Mouse (Mus musculus) right cerebral cortex, postnatal 25 days (tissue): ENCODE results near the gene B3galt4.
"Not testable (repeated sequence)": the region's sequence is repeated elsewhere in the genome, so short reads cannot be mapped to it uniquely, and the experiment has no call there.

ENCODE experiments used
- DNase-seq: peaks from one replicate; pipeline ENCODE4 v3.0.0; 2022

Gene B3galt4

GRCm38 (mm10) chr17:33919351-33920281 lies 31.7 kb downstream of the B3galt4 start:
- DNase-seq, result peak; percentile 47

GRCm38 (mm10) chr17:33918293-33919203 lies 32.7 kb downstream of the B3galt4 start:
- DNase-seq, result no peak

DNA sequence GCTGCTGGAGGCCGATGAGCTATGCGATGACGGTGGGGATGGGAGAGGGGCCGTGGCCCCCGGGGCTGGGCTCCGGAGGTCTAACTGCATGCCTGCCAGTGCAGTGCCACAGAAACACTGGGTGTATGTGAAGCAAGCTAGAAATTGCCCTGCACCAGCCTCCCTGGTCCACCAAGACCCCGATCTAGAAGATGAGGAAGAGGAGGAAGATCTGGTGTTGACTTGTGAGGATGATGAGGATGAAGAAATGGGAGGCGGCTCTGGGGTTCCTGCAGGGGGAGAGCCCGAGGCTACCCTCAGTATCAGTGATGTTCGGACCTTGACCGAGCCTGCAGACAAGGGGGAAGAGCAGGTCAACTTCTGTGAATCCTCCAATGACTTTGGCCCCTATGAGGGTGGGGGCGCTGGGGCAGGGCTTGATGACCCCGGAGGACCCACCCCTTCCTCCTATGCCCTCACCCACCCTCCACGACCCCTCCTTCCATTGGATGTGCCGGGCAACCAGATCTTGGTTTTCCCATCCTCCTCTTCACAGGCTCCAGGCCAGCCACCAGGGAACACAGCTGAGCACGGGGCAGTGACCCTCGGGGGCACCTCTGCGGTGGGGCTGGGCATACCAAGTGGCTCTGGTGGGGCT lies 33.5 kb downstream of the B3galt4 start:
- no peak for DNase-seq

DNA sequence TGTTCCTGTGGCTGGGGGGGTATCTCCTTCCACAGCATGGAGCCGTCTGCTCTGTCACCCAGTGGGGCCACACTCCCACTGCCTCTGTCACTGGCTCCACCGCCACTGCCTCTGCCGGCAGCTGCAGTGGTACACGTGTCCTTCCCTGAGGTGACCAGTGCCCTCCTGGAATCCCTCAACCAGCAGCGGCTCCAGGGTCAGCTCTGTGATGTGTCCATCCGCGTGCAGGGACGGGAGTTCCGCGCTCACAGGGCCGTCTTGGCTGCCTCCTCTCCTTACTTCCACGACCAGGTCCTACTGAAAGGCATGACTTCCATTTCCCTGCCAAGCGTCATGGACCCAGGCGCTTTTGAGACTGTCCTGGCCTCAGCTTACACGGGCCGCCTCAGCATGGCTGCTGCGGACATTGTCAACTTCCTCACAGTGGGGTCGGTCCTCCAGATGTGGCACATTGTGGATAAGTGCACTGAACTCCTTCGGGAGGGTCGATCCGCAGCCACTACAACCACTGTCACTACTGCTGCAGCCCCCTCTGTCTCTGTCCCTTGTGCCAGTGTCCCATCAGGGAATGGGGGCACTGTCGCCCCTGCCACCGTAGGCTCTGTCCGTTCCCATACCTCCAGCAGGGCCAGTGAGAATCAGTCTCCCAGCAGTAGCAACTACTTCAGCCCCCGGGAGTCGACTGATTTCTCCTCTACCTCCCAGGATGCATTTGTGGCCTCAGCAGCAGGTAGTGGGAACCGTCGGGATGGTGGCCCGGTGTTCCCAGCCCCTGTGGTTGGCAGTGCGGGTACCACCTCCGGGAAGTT lies 34.2 kb downstream of the B3galt4 start:
- DNase-seq, result no peak

GRCm38 (mm10) chr17:33916294-33916693 lies 35.0 kb downstream of the B3galt4 start:
- no peak for DNase-seq

DNA sequence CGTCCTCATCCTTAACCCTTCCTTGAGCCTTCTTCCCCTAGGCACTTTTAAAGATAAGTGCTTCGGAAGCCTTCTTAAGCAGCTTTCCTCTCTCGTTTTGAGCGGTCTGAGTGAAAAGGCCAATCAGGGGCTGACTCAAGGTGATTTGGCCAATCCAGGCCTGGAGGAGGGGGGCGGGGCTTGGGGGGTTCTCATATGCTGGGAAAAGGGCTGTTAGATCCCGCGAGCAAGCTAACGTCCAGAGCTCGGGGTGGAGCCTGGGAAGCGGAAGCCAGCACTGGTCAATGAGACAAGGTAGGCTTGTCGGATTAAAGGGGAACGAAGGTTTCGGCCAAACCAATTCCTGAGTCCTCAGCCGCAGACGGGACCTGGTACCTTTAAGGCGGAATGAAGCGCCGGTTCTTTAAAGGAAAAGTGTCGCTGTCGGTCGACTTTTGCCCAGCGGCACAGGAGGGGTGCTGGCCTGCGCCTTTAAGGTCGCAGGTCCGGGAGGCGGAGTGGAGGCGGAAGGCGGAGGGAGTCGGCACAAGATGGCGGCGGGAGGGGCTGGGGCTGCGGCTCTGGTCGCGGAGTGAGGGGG lies 35.5 kb downstream of the B3galt4 start, which contains the start of the genes Tapbp and Zbtb22:
Gene Tapbp (plus strand): TSS at position 229 of the 580 bp plus-strand sequence.
Gene Zbtb22 (plus strand): TSS at position 234 of the 580 bp plus-strand sequence.
- peak; percentile 96 for DNase-seq

DNA sequence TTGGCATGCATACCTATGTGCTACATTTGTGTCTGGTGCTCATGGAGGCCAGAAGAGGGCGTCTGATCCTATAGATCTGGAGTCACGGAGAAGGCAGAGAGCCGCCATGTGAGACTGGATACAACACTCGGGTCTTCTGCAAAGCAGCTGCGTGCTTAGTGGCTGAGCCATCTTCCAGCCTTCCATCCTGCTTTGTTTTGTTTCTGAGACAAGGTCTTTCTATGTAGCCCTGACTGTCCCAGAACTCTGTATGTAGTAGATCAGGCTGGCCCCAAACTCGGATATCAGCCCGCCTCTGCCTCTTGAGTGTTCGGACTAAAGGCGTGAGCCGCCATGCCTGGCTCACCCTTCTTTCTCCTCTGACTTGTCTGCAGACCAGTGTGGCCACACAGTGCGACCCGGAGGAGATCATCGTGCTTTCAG lies 36.3 kb downstream of the B3galt4 start:
- DNase-seq, result no peak

- no peak for DNase-seq
Observed at GRCm38 (mm10) chr17:33913905-33914304, 37.4 kb downstream of the B3galt4 start.

- no peak for DNase-seq
Observed at GRCm38 (mm10) chr17:33913264-33913663, 38.0 kb downstream of the B3galt4 start.

GRCm38 (mm10) chr17:33911813-33912414 lies 39.4 kb downstream of the B3galt4 start:
- no peak for DNase-seq

DNA sequence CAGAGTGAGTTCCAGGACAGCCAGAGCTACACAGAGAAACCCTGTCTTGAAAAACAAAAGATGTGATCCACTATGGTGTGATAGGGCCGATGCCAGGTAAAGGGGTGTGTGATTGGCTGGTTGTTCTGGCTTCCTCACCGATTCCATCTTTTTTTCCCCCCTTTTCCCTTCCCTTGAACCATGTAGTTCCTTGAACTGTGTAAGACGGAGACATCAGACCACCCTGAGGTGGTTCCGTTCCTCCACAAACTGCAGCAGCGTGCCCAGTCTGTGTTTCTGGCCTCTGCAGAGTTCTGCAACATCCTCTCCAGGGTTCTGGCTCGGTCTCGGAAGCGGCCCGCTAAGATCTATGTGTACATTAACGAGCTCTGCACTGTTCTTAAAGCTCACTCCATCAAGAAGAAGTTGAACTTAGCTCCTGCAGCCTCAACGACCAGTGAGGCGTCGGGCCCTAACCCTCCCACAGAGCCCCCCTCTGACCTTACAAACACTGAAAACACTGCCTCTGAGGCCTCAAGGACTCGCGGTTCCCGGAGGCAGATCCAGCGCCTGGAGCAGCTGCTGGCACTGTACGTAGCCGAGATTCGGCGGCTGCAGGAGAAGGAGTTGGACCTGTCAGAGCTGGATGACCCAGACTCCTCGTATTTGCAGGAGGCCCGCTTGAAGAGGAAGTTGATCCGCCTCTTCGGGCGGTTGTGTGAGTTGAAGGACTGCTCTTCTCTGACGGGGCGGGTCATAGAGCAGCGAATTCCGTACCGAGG lies 40.1 kb downstream of the B3galt4 start:
- DNase-seq, result no peak

DNA sequence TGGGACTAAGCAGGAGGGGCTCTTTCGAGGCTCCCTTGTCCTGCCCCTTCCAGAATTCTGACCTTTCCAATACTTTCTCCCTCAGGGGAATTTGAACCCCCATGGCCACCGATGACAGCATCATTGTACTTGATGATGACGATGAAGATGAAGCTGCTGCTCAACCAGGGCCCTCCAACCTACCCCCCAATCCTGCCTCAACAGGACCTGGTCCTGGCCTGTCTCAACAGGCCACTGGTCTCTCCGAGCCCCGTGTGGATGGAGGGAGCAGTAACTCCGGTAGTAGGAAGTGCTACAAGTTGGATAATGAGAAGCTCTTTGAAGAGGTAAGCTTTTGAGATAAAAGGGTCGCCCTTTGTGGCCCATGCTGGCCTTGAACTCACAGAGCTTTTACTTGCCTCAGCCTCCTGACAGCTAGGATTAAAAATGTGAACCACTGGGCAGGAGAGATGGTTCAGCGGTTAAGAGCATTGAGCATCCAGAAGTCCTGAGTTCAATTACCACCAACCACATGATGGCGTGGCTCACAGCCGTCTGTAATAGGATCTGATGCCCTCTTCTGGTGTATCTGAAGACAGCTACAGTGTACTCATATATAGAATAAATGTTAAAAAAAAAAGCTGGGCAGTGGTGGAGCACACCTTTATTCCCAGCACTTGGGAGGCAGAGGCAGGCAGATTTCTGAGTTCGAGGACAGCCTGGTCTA lies 40.8 kb downstream of the B3galt4 start:
- no peak for DNase-seq

- DNase-seq, result no peak
Observed at GRCm38 (mm10) chr17:33909869-33910250, 41.4 kb downstream of the B3galt4 start.

GRCm38 (mm10) chr17:33909077-33909868 lies 42.0 kb downstream of the B3galt4 start, which contains the start of gene Daxx:
Daxx (plus strand) TSS chr17:33909414.
- DNase-seq, result peak; percentile 99

DNA sequence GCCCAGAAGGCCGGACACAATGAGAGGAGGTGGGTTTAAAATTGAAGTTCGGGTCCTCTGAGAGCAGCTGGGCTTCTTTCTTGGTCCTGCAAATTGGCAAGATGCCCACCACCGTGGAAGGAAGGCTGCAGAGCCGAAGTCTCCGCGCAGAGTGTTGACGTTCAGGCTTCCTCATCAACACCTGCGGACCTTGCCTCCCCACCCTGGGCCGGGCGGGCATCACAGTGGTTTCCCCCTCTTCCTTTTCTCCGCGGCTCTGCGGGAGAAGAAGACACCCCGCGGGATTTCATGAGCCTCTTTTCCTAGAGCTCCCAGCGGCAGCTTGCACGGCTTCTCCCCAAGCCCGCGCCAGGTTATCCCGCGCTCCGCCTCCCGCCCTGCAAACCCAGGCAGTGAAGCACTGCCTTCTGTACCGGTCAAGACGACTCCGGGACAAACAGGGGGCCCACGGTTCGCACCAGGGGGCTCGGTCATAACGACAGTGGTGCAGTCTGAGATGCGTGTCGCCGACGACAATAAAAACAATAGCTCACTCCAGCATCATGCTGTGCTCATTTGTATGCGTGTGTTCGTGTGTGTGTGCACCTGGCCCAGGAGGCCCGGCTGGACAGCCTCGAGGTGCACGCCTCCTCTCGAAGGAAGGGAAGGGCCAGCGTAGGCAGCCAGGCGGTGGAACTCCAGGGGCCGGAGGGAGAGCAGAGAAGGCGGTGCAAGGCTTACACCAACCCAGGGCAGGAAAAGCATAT lies 42.8 kb downstream of the B3galt4 start:
- DNase-seq, result peak; percentile 68

DNA sequence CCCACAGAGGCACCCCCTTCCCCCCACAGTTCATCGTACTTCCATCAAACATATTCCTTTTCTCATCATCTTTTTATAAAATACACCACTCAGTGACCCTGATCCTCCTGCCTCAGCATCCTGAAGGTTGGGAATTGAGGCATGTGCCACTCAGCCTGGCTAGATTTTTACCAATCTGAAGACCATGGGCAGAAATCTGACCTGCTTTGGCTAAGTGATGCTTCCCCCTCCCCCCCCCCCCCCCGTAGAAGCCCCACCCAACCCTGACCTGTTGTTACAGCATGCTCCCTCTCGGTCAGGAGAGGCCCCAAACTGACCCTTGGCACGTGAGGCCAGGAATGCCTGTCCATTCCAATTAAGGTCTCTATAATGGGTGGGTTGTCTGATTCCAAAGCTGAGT lies 46.5 kb downstream of the B3galt4 start, which contains the start of gene Platr17:
Gene Platr17 (plus strand): TSS at position 301 of the 400 bp plus-strand sequence.
- DNase-seq, result not testable (repeated sequence)

- not testable (repeated sequence) for DNase-seq
Observed at GRCm38 (mm10) chr17:33903911-33904651, 47.2 kb downstream of the B3galt4 start.
